In genomic region chr8:104640241-104640640, GRCm38 (mm10) we compare ENCODE assay signal across 9 mouse cellular contexts. TPM values are rescaled to one million over a fixed set of nuclear protein-coding genes. Genes with fewer than 3 reads are reported as not detected.
DNase-seq lines count a peak whose midpoint lies in the region; ATAC-seq and TF ChIP-seq lines count a peak whose summit lies in the region.
"Had no signal": no experiment of that assay in that cellular context is flagged by ENCODE, and none has a peak within 500 bp of the region (broad histone marks: within the 10 kb centered on the region; RNA-seq: fewer than 3 reads in every experiment).

No protein-coding gene starts in this region.

- peak; percentile 5 for DNase-seq in kidney, adult 9 months
- no peak for DNase-seq in kidney, postnatal 25 days
- DNase-seq in embryonic facial prominence, embryonic 10.5 days (ENCODE audit: low spot score), result peak; percentile 5
- DNase-seq in hindbrain, postnatal 0 days (ENCODE audit: low spot score), result no peak
- no peak for DNase-seq in midbrain, postnatal 0 days (ENCODE audit: low spot score)
- DNase-seq in adrenal gland, postnatal 14 days, result no peak
- no peak for DNase-seq in layer of hippocampus, adult 9-11 months
- no peak for DNase-seq in cerebellum, postnatal 4 days (ENCODE audit: low spot score in 2 of 2)

- TF ChIP-seq CTCF in hindbrain, postnatal 0 days (IDR thresholded peaks at IDR 0.05; ENCODE audit: low read depth), result no peak
- no peak for TF ChIP-seq CTCF in midbrain, postnatal 0 days (IDR thresholded peaks at IDR 0.05)

- H3K4me1 ChIP-seq in embryonic facial prominence, embryonic 10.5 days, result peaks cover 17% of the 10 kb centered on the region
- H3K4me1 ChIP-seq in hindbrain, postnatal 0 days (ENCODE audit: insufficient read depth, low read length), result peaks cover 16% of the 10 kb centered on the region
- peaks cover 10% of the 10 kb centered on the region; the same call in 1 of the 2 replicates for H3K4me1 ChIP-seq in midbrain, postnatal 0 days (ENCODE audit: insufficient read depth, low read length)

- no peak overlapping the region for H3K27ac ChIP-seq in embryonic facial prominence, embryonic 10.5 days (replicated peaks)
- H3K27ac ChIP-seq in hindbrain, postnatal 0 days, result no peak overlapping the region
- H3K27ac ChIP-seq in midbrain, postnatal 0 days (ENCODE audit: low read depth, low read length), result no peak overlapping the region

- no peak for ATAC-seq in hindbrain, postnatal 0 days
- no peak for ATAC-seq in midbrain, postnatal 0 days (ENCODE audit: low FRiP score)

- peaks cover 32% of the 10 kb centered on the region for H3K36me3 ChIP-seq in embryonic facial prominence, embryonic 10.5 days (replicated peaks)
- H3K36me3 ChIP-seq in hindbrain, postnatal 0 days (ENCODE audit: insufficient read depth, low read length), result peaks cover 6% of the 10 kb centered on the region; the same call in 1 of the 2 replicates
- H3K36me3 ChIP-seq in midbrain, postnatal 0 days (ENCODE audit: insufficient read depth, low read length), result peaks cover under 1% of the 10 kb centered on the region; the same call in 1 of the 2 replicates

- H3K4me3 ChIP-seq in embryonic facial prominence, embryonic 10.5 days, result peak overlapping the region; percentile 90
- no peak overlapping the region for H3K4me3 ChIP-seq in hindbrain, postnatal 0 days (ENCODE audit: low read length)
- H3K4me3 ChIP-seq in midbrain, postnatal 0 days (ENCODE audit: low read depth, low read length), result peak overlapping the region; percentile 67; the same call in 1 of the 2 replicates

- WGBS in embryonic facial prominence, embryonic 10.5 days, result 88% methylated on average over 7 of the region's 7 CpGs
- WGBS in hindbrain, postnatal 0 days, result 88% methylated on average over 7 of the region's 7 CpGs
- 88% methylated on average over 7 of the region's 7 CpGs for WGBS in midbrain, postnatal 0 days

- H3K4me2 ChIP-seq in hindbrain, postnatal 0 days (ENCODE audit: low read depth, low read length), result peak overlapping the region; percentile 71
- peak overlapping the region; percentile 63 for H3K4me2 ChIP-seq in midbrain, postnatal 0 days (ENCODE audit: low read depth, low read length, poor library complexity, severe bottlenecking)

- no peaks in the 10 kb centered on the region for H3K27me3 ChIP-seq in embryonic facial prominence, embryonic 10.5 days (replicated peaks; ENCODE audit: low read depth, poor library complexity, severe bottlenecking)
- no peaks in the 10 kb centered on the region for H3K27me3 ChIP-seq in hindbrain, postnatal 0 days (ENCODE audit: insufficient read depth, low read length)
- no peaks in the 10 kb centered on the region for H3K27me3 ChIP-seq in midbrain, postnatal 0 days (ENCODE audit: insufficient read depth, low read length)

- H3K9ac ChIP-seq in hindbrain, postnatal 0 days (replicated peaks; ENCODE audit: low read length), result 0 out of 2 replicates have a peak overlapping the region, but pooled peaks have one; percentile 82
- H3K9ac ChIP-seq in midbrain, postnatal 0 days (replicated peaks; ENCODE audit: low read length, poor library complexity, severe bottlenecking), result peak overlapping the region; percentile 71; the same call in 1 of the 2 replicates

- H3K9me3 ChIP-seq in embryonic facial prominence, embryonic 10.5 days, result no peaks in the 10 kb centered on the region
- no peaks in the 10 kb centered on the region for H3K9me3 ChIP-seq in hindbrain, postnatal 0 days (ENCODE audit: low read length)
- no peaks in the 10 kb centered on the region for H3K9me3 ChIP-seq in midbrain, postnatal 0 days (ENCODE audit: low read length)

RNA-seq across cellular contexts. Expression of gene Ciao2b, which starts 1.5 kb away (rescaled TPM):
- polyA plus RNA-seq in embryonic facial prominence, embryonic 10.5 days (2016; fragmentation: Nextera tagmentation; extraction: Ambion mirVana), result 97.6 and 98.6 TPM in 2 replicates
- 55.2 and 73.6 TPM in 2 replicates for total RNA-seq in hindbrain, postnatal 0 days (2014; rRNA removed)
- polyA plus RNA-seq in hindbrain, postnatal 0 days (2015; fragmentation: Nextera tagmentation; extraction: Ambion mirVana), result 103 and 104 TPM in 2 replicates
- 60.6 and 84.0 TPM in 2 replicates for total RNA-seq in midbrain, postnatal 0 days (2014; rRNA removed)
- 108 and 113 TPM in 2 replicates for polyA plus RNA-seq in midbrain, postnatal 0 days (2015; fragmentation: Nextera tagmentation; extraction: Ambion mirVana)
- total RNA-seq in adrenal gland, postnatal 14 days (2021), result 39.3 and 47.6 TPM in 2 replicates

RNA-seq across cellular contexts. Expression of gene Rrad, which starts 9.1 kb away (rescaled TPM):
- 0.92 and 1.3 TPM in 2 replicates for polyA plus RNA-seq in embryonic facial prominence, embryonic 10.5 days (2016; fragmentation: Nextera tagmentation; extraction: Ambion mirVana)
- total RNA-seq in hindbrain, postnatal 0 days (2014; rRNA removed), result 3.9 and 5.1 TPM in 2 replicates
- polyA plus RNA-seq in hindbrain, postnatal 0 days (2015; fragmentation: Nextera tagmentation; extraction: Ambion mirVana), result 2.4 and 2.7 TPM in 2 replicates
- total RNA-seq in midbrain, postnatal 0 days (2014; rRNA removed), result 3.0 and 3.5 TPM in 2 replicates
- 3.3 and 3.4 TPM in 2 replicates for polyA plus RNA-seq in midbrain, postnatal 0 days (2015; fragmentation: Nextera tagmentation; extraction: Ambion mirVana)
- total RNA-seq in adrenal gland, postnatal 14 days (2021), result 2.4 and 5.1 TPM in 2 replicates

RNA-seq across cellular contexts. Expression of gene Cdh16, which starts 16.0 kb away (rescaled TPM):
- polyA plus RNA-seq in embryonic facial prominence, embryonic 10.5 days (2016; fragmentation: Nextera tagmentation; extraction: Ambion mirVana), result not detected in 2 replicates
- total RNA-seq in hindbrain, postnatal 0 days (2014; rRNA removed), result not detected in 2 replicates
- polyA plus RNA-seq in hindbrain, postnatal 0 days (2015; fragmentation: Nextera tagmentation; extraction: Ambion mirVana), result not detected in 2 replicates
- total RNA-seq in midbrain, postnatal 0 days (2014; rRNA removed), result not detected in 2 replicates
- not detected in 2 replicates for polyA plus RNA-seq in midbrain, postnatal 0 days (2015; fragmentation: Nextera tagmentation; extraction: Ambion mirVana)
- total RNA-seq in adrenal gland, postnatal 14 days (2021), result not detected in 2 replicates
- polyA plus RNA-seq: cortical plate, adult 2 months had no signal

RNA-seq across cellular contexts. Expression of gene Pdp2, which starts 49.0 kb away (rescaled TPM):
- 15.4 and 16.0 TPM in 2 replicates for polyA plus RNA-seq in embryonic facial prominence, embryonic 10.5 days (2016; fragmentation: Nextera tagmentation; extraction: Ambion mirVana)
- 12.1 and 12.3 TPM in 2 replicates for total RNA-seq in hindbrain, postnatal 0 days (2014; rRNA removed)
- polyA plus RNA-seq in hindbrain, postnatal 0 days (2015; fragmentation: Nextera tagmentation; extraction: Ambion mirVana), result 14.2 and 15.3 TPM in 2 replicates
- total RNA-seq in midbrain, postnatal 0 days (2014; rRNA removed), result 12.1 and 16.0 TPM in 2 replicates
- polyA plus RNA-seq in midbrain, postnatal 0 days (2015; fragmentation: Nextera tagmentation; extraction: Ambion mirVana), result 16.9 and 18.0 TPM in 2 replicates
- total RNA-seq in adrenal gland, postnatal 14 days (2021), result 37.2 and 38.0 TPM in 2 replicates

Comparison
In these comparisons a context has a peak if more than half of its experiments do, and no peak if none do; other contexts are left out.
1. DNase-seq: peak in kidney, adult 9 months (single experiment) and embryonic facial prominence, embryonic 10.5 days (single experiment); none in kidney, postnatal 25 days (0 of 2), hindbrain, postnatal 0 days (single experiment), midbrain, postnatal 0 days (single experiment), adrenal gland, postnatal 14 days (single experiment), layer of hippocampus, adult 9-11 months (single experiment) and cerebellum, postnatal 4 days (0 of 2).